Mouse (Mus musculus) lung, postnatal 0 days (tissue): ENCODE measurements around the gene Tmem235. TPM values are rescaled to one million over a fixed set of nuclear protein-coding genes. Genes with fewer than 3 reads are reported as not detected.

Source experiments
- ATAC-seq: fragments of 200-750 bp; cut with Nextera tagmentation; 2 replicates; pipeline ENCODE4 v1.8.0; 2017; ENCODE audit warnings: moderate library complexity
- DNase-seq: peaks from one replicate; pipeline ENCODE4 v3.0.0-alpha.2; 2016; ENCODE audit warnings: low spot score
- H3K27ac ChIP-seq: fragments of 300-500 bp; sonication (generic); 2 replicates; pipeline ENCODE4 v1.5.1; 2014; ENCODE audit warnings: antibody characterized with exemption, mild to moderate bottlenecking, low read length, mixed read lengths
- H3K27me3 ChIP-seq: fragments of 300-500 bp; sonication (generic); replicated peaks from 2 replicates; pipeline ENCODE4 v1.6.1; 2014; ENCODE audit warnings: low read length, mixed read lengths; ENCODE audit not compliant: insufficient read depth
- H3K36me3 ChIP-seq: fragments of 300-500 bp; sonication (generic); 2 replicates; pipeline ENCODE4 v1.6.1; 2014; ENCODE audit warnings: low read length, mixed read lengths; ENCODE audit not compliant: insufficient read depth
- H3K4me1 ChIP-seq: fragments of 300-500 bp; sonication (generic); 2 replicates; pipeline ENCODE4 v1.6.1; 2014; ENCODE audit warnings: antibody characterized with exemption, low read depth, low read length, mixed read lengths; ENCODE audit not compliant: insufficient read depth
- H3K4me2 ChIP-seq: fragments of 300-500 bp; sonication (generic); replicated peaks from 2 replicates; pipeline ENCODE4 v1.6.1; 2014; ENCODE audit warnings: low read depth, mild to moderate bottlenecking, low read length, moderate library complexity, mixed read lengths
- H3K4me3 ChIP-seq: fragments of 300-500 bp; sonication (generic); 2 replicates; pipeline ENCODE4 v1.5.1; 2014; ENCODE audit warnings: low read depth, low read length
- H3K9ac ChIP-seq: fragments of 300-500 bp; sonication (generic); replicated peaks from 2 replicates; pipeline ENCODE4 v1.6.1; 2014; ENCODE audit warnings: low read depth, mild to moderate bottlenecking
- H3K9me3 ChIP-seq: fragments of 300-500 bp; sonication (generic); 2 replicates; pipeline ENCODE4 v1.6.1; 2016; ENCODE audit warnings: low read length, mixed read lengths
- CTCF ChIP-seq: IDR thresholded peaks from 2 replicates; pipeline ENCODE4 v1.5.1; 2016; ENCODE audit warnings: antibody characterized with exemption, mild to moderate bottlenecking
- EP300 ChIP-seq: IDR thresholded peaks from 2 replicates; pipeline ENCODE4 v1.6.1; 2016; ENCODE audit warnings: antibody characterized with exemption, mild to moderate bottlenecking, control low read depth
- WGBS: fragments of 180-500 bp; shearing (Covaris S2); extraction: QIAGEN DNeasy Blood & Tissue Kit; methylation state at CpG from one replicate; pipeline ENCODE4 v1.1.7; 2014; 5-methylcytosine and 5-hydroxymethylcytosine counted together
- polyA plus RNA-seq: library from polyadenylated mRNA; unstranded; fragments of >200 nt; fragmentation: Nextera tagmentation; extraction: Ambion mirVana; gene quantifications from 2 replicates; pipeline ENCODE4 v1.2.1, GENCODE M21; 2015

Tmem235 gene
- polyA plus RNA-seq, 1 experiment from 2014 or later = not detected

DNA sequence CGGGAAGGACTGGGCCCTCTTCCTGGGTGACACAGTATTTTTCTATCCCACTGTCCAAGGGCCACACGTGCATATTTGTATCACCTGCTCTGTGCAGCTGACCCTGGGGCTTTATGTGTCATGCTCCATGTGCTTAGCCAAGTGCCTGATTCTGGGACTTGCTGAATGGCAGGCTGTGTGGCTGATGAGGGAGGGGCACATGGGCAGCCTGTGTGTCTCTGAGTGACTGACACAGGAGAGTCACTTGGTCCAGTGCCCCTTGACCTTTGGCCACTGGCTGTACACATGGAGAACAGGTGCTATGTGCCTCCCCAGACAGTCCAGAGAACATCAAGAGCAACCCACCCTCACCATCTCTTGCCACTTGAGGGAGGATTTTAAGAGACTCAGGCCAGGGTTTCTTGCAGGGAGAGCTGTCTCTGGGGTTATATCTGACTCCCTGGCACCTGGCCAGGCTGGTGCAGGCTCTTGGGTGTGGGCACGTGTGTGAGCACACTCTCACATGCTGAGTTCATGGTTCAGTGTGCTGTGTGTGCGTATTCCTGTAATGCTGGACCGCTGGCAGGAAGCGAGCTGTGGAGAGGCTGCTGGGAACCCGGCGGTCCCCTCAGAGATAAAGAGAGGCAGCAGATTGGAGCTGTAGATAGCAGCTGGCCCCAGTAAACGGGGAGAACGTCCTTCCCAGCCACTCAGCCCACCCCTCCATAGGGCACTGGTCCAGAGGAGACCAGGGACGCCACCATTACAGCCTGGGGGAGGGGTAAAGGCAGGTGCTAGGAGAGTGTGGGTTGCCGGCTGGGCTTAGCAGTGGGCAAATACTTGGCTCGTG, 17.6 kb downstream of the Tmem235 start:
- Histone ChIP-seq H3K36me3 (no peaks in the 10 kb centered on the region), H3K4me3 (no peak overlapping the region), H3K4me1 (peaks cover 34% of the 10 kb centered on the region; the same call in 1 of the 2 replicates), H3K27me3 (no peaks in the 10 kb centered on the region), H3K27ac (peak overlapping the region; percentile 43; the same call in 1 of the 2 replicates), H3K9me3 (no peaks in the 10 kb centered on the region), H3K4me2 (peak overlapping the region; percentile 22; the same call in 1 of the 2 replicates), H3K9ac (no peak overlapping the region)
- DNase-seq (peak; percentile 72), ATAC-seq (peak; percentile 27)
- 10% methylated on average over 13 of the region's 13 CpGs for WGBS
- TF ChIP-seq EP300 (peak; percentile 64), CTCF (no peak)

DNA sequence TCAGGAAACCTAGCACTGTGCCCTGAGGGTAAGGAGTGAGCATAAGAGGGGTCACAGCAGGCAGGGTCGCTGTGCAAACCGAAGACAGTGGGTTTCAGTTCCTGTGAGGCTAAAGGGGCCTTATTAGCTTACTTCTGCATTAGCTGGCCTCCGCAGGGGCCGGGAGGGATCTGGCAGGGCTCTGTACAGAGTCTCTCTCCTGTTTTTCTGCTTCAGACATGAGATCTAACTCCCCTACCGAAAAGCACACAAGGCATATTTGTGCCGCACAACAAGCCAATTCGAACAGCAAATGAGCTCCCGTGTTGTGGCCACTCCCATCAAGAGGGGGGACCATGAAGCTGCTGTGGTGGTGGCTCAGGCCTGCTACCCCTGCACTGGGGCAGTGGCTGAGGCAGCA, 18.3 kb downstream of the Tmem235 start:
- TF ChIP-seq EP300 = no peak
- TF ChIP-seq CTCF = no peak
- no peaks in the 10 kb centered on the region for H3K27me3 ChIP-seq
- no peaks in the 10 kb centered on the region for H3K36me3 ChIP-seq
- DNase-seq (no peak), ATAC-seq (no peak)
- no peak overlapping the region for H3K4me2 ChIP-seq
- H3K9me3 ChIP-seq = no peaks in the 10 kb centered on the region
- H3K9ac ChIP-seq = no peak overlapping the region
- 32% methylated on average over 8 of the region's 8 CpGs for WGBS
- no peak overlapping the region for H3K4me3 ChIP-seq
- H3K4me1 ChIP-seq = peaks cover 33% of the 10 kb centered on the region; the same call in 1 of the 2 replicates
- peak overlapping the region; percentile 43; the same call in 1 of the 2 replicates for H3K27ac ChIP-seq

DNA sequence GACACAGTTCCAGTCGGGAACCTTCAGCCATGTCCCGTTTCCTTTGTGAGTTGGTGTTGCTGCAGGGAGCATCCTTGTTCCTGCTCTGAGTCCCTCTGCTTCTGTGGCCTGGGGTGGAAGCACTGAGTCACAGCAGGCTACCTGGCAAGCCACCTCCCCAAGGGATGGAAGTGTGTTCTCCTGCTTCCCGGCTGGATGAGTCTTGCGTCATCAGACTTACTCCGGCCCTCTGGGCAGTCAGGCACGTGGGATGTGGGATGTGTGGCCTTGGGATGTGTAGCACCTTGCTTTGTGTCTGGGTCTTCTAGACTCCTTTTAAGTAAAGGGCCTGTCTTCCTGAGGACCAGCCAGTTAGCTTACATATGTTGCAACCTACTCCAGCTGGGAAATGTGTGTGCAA, 19.1 kb downstream of the Tmem235 start:
- Histone ChIP-seq H3K4me2 (no peak overlapping the region), H3K36me3 (no peaks in the 10 kb centered on the region), H3K27ac (no peak overlapping the region), H3K9ac (no peak overlapping the region), H3K27me3 (no peaks in the 10 kb centered on the region), H3K4me1 (peaks cover 33% of the 10 kb centered on the region; the same call in 1 of the 2 replicates), H3K4me3 (no peak overlapping the region), H3K9me3 (no peaks in the 10 kb centered on the region)
- WGBS = 73% methylated on average over 6 of the region's 6 CpGs
- TF ChIP-seq CTCF (no peak), EP300 (no peak)
- ATAC-seq (no peak), DNase-seq (peak; percentile 69)

GRCm38 (mm10) chr11:117880336-117880976, 19.9 kb downstream of the Tmem235 start:
- ATAC-seq (no peak), DNase-seq (no peak)
- Histone ChIP-seq H3K27me3 (no peaks in the 10 kb centered on the region), H3K9ac (no peak overlapping the region), H3K27ac (0 out of 2 replicates have a peak overlapping the region, but pooled peaks have one; percentile 78), H3K36me3 (no peaks in the 10 kb centered on the region), H3K4me2 (no peak overlapping the region), H3K9me3 (no peaks in the 10 kb centered on the region), H3K4me3 (no peak overlapping the region), H3K4me1 (peaks cover 33% of the 10 kb centered on the region; the same call in 1 of the 2 replicates)
- TF ChIP-seq EP300 (no peak), CTCF (no peak)
- 87% methylated on average over 9 of the region's 9 CpGs for WGBS

GRCm38 (mm10) chr11:117880977-117881358, 20.4 kb downstream of the Tmem235 start:
- no peak overlapping the region for H3K9ac ChIP-seq

GRCm38 (mm10) chr11:117881787-117882186, 21.2 kb downstream of the Tmem235 start:
- H3K27me3 ChIP-seq = no peaks in the 10 kb centered on the region
- H3K27ac ChIP-seq = peak overlapping the region; percentile 78
- H3K9me3 ChIP-seq = no peaks in the 10 kb centered on the region
- ATAC-seq (peak; percentile 83), DNase-seq (peak; percentile 93)
- no peak overlapping the region for H3K9ac ChIP-seq
- 8% methylated on average over 8 of the region's 8 CpGs for WGBS
- TF ChIP-seq CTCF (no peak), EP300 (peak; percentile 85)
- H3K4me3 ChIP-seq = no peak overlapping the region
- H3K4me1 ChIP-seq = peaks cover 38% of the 10 kb centered on the region
- H3K4me2 ChIP-seq = no peak overlapping the region
- H3K36me3 ChIP-seq = no peaks in the 10 kb centered on the region

More at GRCm38 (mm10) chr11:117880977-117881358, 20.4 kb downstream of the Tmem235 start:
- DNase-seq (no peak), ATAC-seq (no peak)
- peaks cover 36% of the 10 kb centered on the region for H3K4me1 ChIP-seq
- H3K27ac ChIP-seq = peak overlapping the region; percentile 78
- WGBS = 65% methylated on average over 6 of the region's 6 CpGs
- TF ChIP-seq EP300 (no peak), CTCF (no peak)
- no peak overlapping the region for H3K4me2 ChIP-seq
- no peaks in the 10 kb centered on the region for H3K9me3 ChIP-seq
- H3K36me3 ChIP-seq = no peaks in the 10 kb centered on the region
- H3K27me3 ChIP-seq = no peaks in the 10 kb centered on the region
- no peak overlapping the region for H3K4me3 ChIP-seq
